Mouse (Mus musculus): Measurements from ENCODE around the gene Zfand2a. TPM values are rescaled to one million over a fixed set of nuclear protein-coding genes. Genes with fewer than 3 reads are reported as not detected.

Gene Zfand2a
- polyA plus RNA-seq, 1 experiment = 22.6 TPM

DNA sequence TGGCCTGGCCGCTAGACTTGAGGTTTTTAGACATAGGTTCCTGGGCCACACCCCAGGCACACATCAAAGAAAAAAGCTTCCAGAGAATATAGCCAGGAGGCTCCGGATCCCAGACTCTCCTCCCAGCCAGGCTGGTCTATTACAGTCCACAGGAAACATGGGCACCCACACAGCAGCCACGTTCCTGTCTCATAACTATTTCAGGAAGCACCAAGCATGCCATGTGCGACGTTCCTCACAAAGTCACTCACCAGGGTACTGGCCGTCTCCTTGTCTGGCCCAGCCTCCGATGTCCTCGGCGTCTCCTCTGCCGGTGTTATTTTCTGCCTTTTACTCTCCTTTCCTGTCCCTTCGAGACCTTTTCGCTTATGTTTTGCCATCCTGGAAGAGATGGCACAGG is 29.2 kb downstream of the Zfand2a start:
- H3K36me3 ChIP-seq (ENCODE audit: control insufficient read depth, insufficient read depth, low read length) = no peaks in the 10 kb centered on the region
- H3K27me3 ChIP-seq (ENCODE audit: control insufficient read depth, insufficient read depth, low read length) = no peaks in the 10 kb centered on the region
- no peak overlapping the region for H3K4me3 ChIP-seq (ENCODE audit: low read depth, low read length)
- H3K4me1 ChIP-seq (ENCODE audit: control insufficient read depth, insufficient read depth, insufficient read length, low read length) = no peaks in the 10 kb centered on the region
- H3K27ac ChIP-seq (ENCODE audit: insufficient read depth, low read depth, low read length) = no peak overlapping the region
- 94% methylated on average over 12 of the region's 12 CpGs for WGBS
- no peak for TF ChIP-seq POLR2A (IDR thresholded peaks at IDR 0.05; ENCODE audit: low read depth, low read length)
- TF ChIP-seq CTCF (IDR thresholded peaks at IDR 0.05; ENCODE audit: extremely low read depth, insufficient read length, insufficient replicate concordance, low read depth, low read length) = no peak

DNA sequence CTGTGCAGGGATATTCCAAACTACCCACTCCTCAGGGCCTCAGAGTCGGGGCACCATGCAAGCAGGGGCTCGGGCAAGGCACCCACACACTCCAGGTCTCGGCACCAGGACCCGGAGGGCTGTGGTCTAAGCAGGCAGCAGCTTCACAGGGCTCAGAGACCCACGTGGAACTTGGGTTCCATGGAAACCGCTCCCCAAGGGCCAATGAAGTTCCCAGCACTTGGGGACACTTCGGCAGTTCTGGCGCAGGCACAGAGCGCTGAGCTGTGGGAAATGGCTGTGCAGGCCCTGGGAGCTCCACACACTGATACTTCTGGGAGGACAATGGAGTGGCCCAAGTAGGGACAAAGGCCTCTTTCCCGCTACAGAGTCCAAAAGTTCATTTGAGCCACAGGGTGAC is 31.3 kb downstream of the Zfand2a start:
- Histone ChIP-seq H3K27ac (ENCODE audit: insufficient read depth, low read depth, low read length) (no peak overlapping the region), H3K27me3 (ENCODE audit: control insufficient read depth, insufficient read depth, low read length) (no peaks in the 10 kb centered on the region), H3K4me1 (ENCODE audit: control insufficient read depth, insufficient read depth, insufficient read length, low read length) (no peaks in the 10 kb centered on the region), H3K36me3 (ENCODE audit: control insufficient read depth, insufficient read depth, low read length) (no peaks in the 10 kb centered on the region), H3K4me3 (ENCODE audit: low read depth, low read length) (no peak overlapping the region)
- TF ChIP-seq CTCF (IDR thresholded peaks at IDR 0.05; ENCODE audit: extremely low read depth, insufficient read length, insufficient replicate concordance, low read depth, low read length) = no peak
- TF ChIP-seq POLR2A (IDR thresholded peaks at IDR 0.05; ENCODE audit: low read depth, low read length) = no peak
- 88% methylated on average over 10 of the region's 10 CpGs for WGBS

DNA sequence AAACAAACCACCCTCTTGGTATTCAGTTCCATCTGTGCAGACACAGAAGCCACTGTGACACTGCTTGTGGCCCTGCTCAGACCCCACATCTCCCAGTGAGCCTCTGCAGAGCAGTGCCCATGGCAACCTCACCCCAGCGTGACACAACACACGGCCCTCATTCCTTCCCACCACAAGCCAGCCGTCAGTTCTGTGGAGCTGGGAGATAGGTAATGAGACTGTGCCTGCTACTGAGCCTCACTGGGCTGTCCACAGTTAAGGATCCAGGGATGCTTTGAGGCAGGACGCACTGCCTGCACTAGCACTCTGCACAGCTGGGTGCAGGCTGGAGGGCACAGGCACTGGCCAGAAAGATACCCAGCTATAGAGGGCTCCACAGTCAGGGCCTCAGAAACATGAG is 34.4 kb downstream of the Zfand2a start:
- no peak overlapping the region for H3K27ac ChIP-seq (ENCODE audit: insufficient read depth, low read depth, low read length)
- H3K4me1 ChIP-seq (ENCODE audit: control insufficient read depth, insufficient read depth, insufficient read length, low read length) = no peaks in the 10 kb centered on the region
- TF ChIP-seq POLR2A (IDR thresholded peaks at IDR 0.05; ENCODE audit: low read depth, low read length) (no peak), CTCF (IDR thresholded peaks at IDR 0.05; ENCODE audit: extremely low read depth, insufficient read length, insufficient replicate concordance, low read depth, low read length) (no peak)
- no peaks in the 10 kb centered on the region for H3K36me3 ChIP-seq (ENCODE audit: control insufficient read depth, insufficient read depth, low read length)
- no peak overlapping the region for H3K4me3 ChIP-seq (ENCODE audit: low read depth, low read length)
- WGBS = 79% methylated on average over 4 of the region's 4 CpGs
- no peaks in the 10 kb centered on the region for H3K27me3 ChIP-seq (ENCODE audit: control insufficient read depth, insufficient read depth, low read length)

DNA sequence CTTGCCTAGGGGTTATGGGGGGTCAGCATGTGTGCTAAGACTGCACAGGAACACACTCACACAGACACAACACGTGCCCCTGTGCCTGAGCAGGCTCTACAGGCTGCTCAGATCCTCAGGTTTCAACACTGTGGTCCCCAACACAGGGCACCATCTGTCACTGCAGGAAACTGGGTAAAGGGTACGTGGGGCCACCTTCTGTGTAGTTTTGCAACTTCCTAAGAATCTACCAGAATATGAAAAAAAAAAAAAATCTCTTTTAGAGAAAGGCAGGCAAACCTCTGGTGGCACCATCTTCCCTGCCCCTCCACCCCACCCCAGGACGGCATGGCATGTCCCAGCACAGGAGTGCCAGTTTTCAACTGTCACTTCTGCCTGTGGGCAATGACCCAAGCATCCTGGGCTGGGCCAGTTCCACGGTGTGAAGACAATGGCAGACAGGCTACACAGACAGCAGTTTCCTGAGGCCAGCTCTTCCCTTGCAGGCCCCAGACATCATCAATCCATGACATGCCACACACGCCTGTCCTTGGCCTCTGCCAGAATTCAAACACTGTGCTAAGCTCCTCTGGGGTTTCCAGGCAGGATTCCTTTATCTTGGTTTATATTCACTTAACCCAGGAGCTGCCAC is 35.1 kb downstream of the Zfand2a start:
- no peak overlapping the region for H3K27ac ChIP-seq (ENCODE audit: insufficient read depth, low read depth, low read length)
- TF ChIP-seq CTCF (IDR thresholded peaks at IDR 0.05; ENCODE audit: extremely low read depth, insufficient read length, insufficient replicate concordance, low read depth, low read length) = no peak
- no peak for TF ChIP-seq POLR2A (IDR thresholded peaks at IDR 0.05; ENCODE audit: low read depth, low read length)
- WGBS = 57% methylated on average over 5 of the region's 5 CpGs
- H3K4me1 ChIP-seq (ENCODE audit: control insufficient read depth, insufficient read depth, insufficient read length, low read length) = no peaks in the 10 kb centered on the region
- H3K4me3 ChIP-seq (ENCODE audit: low read depth, low read length) = no peak overlapping the region
- H3K36me3 ChIP-seq (ENCODE audit: control insufficient read depth, insufficient read depth, low read length) = no peaks in the 10 kb centered on the region
- no peaks in the 10 kb centered on the region for H3K27me3 ChIP-seq (ENCODE audit: control insufficient read depth, insufficient read depth, low read length)

DNA sequence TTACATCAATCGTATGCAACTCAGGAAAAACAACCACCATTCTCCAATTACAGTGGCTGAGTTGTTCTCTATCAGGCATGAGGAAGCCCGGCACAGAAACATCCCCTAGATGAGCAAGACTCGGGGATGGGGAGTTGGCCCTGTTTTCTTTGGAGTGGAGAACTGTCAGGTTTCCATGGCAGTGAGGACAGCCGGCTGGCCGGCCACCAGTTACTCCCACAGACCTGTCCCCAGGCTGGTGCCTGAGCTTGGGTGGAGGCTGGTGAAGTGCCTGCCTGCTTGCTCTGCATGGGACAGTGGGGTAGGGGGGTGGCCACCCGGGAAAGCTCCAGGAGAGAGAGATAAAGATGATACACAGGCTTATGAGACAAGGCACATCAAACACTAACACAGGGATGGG is 36.3 kb downstream of the Zfand2a start:
- Histone ChIP-seq H3K36me3 (ENCODE audit: control insufficient read depth, insufficient read depth, low read length) (no peaks in the 10 kb centered on the region), H3K27me3 (ENCODE audit: control insufficient read depth, insufficient read depth, low read length) (no peaks in the 10 kb centered on the region), H3K4me1 (ENCODE audit: control insufficient read depth, insufficient read depth, insufficient read length, low read length) (no peaks in the 10 kb centered on the region), H3K27ac (ENCODE audit: insufficient read depth, low read depth, low read length) (no peak overlapping the region), H3K4me3 (ENCODE audit: low read depth, low read length) (no peak overlapping the region)
- TF ChIP-seq POLR2A (IDR thresholded peaks at IDR 0.05; ENCODE audit: low read depth, low read length) = no peak
- TF ChIP-seq CTCF (IDR thresholded peaks at IDR 0.05; ENCODE audit: extremely low read depth, insufficient read length, insufficient replicate concordance, low read depth, low read length) = no peak
- 79% methylated on average over 6 of the region's 6 CpGs for WGBS

DNA sequence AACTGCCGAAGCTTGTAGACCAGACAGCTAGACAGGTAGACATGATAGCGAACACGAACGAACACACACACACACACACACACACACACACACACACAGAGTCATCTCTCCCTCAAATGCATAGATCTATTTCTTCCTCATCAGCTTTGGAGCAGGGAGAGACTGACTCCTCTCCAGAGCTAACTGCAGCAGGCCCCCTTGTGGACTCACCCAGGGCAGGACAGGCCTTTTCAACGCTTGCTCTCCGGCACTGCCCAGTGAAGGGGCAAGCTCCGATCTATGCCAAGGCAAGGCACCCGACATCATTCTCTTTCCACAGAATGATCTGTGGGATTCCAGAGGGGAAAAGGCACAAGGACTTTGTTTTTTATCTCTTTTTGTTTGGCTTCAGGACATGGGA is 39.1 kb downstream of the Zfand2a start:
- no peak overlapping the region for H3K4me3 ChIP-seq (ENCODE audit: low read depth, low read length)
- no peaks in the 10 kb centered on the region for H3K27me3 ChIP-seq (ENCODE audit: control insufficient read depth, insufficient read depth, low read length)
- H3K27ac ChIP-seq (ENCODE audit: insufficient read depth, low read depth, low read length) = no peak overlapping the region
- no peak for TF ChIP-seq POLR2A (IDR thresholded peaks at IDR 0.05; ENCODE audit: low read depth, low read length)
- peak; percentile 24; the same call in 1 of the 2 replicates for TF ChIP-seq CTCF (IDR thresholded peaks at IDR 0.05; ENCODE audit: extremely low read depth, insufficient read length, insufficient replicate concordance, low read depth, low read length)
- no peaks in the 10 kb centered on the region for H3K36me3 ChIP-seq (ENCODE audit: control insufficient read depth, insufficient read depth, low read length)
- no peaks in the 10 kb centered on the region for H3K4me1 ChIP-seq (ENCODE audit: control insufficient read depth, insufficient read depth, insufficient read length, low read length)
- WGBS = 76% methylated on average over 8 of the region's 8 CpGs

DNA sequence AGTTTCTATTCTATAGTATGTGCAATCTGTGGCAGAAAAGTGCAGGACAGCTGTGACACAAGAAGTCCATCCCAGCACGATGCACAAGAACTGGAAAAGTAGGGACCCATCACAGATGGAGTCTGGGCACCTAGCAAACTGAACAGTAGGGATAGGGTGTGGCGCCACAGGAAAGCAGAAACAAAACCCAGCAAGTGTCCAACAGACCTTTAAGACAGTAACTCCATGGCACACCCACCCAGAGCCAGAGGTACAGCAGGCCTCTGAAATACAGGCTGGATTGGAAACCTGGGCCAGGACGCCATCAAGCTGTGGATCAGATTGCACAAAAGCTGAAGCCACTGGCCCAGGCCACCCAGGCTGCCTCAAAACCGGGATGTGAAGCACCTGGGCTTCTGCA is 41.4 kb downstream of the Zfand2a start:
- no peak for TF ChIP-seq POLR2A (IDR thresholded peaks at IDR 0.05; ENCODE audit: low read depth, low read length)
- TF ChIP-seq CTCF (IDR thresholded peaks at IDR 0.05; ENCODE audit: extremely low read depth, insufficient read length, insufficient replicate concordance, low read depth, low read length) = no peak
- no peaks in the 10 kb centered on the region for H3K4me1 ChIP-seq (ENCODE audit: control insufficient read depth, insufficient read depth, insufficient read length, low read length)
- H3K36me3 ChIP-seq (ENCODE audit: control insufficient read depth, insufficient read depth, low read length) = no peaks in the 10 kb centered on the region
- H3K27me3 ChIP-seq (ENCODE audit: control insufficient read depth, insufficient read depth, low read length) = no peaks in the 10 kb centered on the region
- no peak overlapping the region for H3K27ac ChIP-seq (ENCODE audit: insufficient read depth, low read depth, low read length)
- H3K4me3 ChIP-seq (ENCODE audit: low read depth, low read length) = no peak overlapping the region
- 59% methylated on average over 4 of the region's 4 CpGs for WGBS

All from small intestine, adult 2 months (tissue).